Mouse (Mus musculus) central nervous system, embryonic 14 days (tissue): ENCODE data around the gene 4930415L06Rik. TPM values are rescaled to one million over a fixed set of nuclear protein-coding genes. Genes with fewer than 3 reads are reported as not detected.

Source experiments
- polyA plus RNA-seq: library from polyadenylated mRNA; depleted of rRNA; stranded (reverse); fragments of >200 nt; gene quantifications from 2 replicates; pipeline ENCODE4 v1.2.3, GENCODE M21; 2012; rRNA removed

Gene 4930415L06Rik
- polyA plus RNA-seq = not detected in 2 replicates

DNA sequence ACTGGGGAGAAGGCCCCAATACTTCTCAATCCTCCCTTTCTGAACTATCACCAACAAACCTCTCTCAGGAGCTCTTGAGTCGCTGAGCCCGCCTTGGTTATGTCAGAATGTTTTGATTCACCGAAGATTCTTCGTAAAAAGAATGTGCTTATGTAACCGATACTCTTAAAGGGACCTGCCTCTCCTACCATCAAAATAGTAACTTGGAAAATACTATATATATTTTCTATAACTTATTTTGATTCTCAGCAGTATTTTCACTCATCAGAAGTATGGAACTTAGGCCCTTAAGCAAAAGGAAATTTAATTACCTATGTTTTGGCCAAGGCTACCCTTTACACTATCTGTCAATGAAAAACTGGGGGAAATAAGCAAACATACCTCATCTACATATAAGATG lies at the start of gene 4930415L06Rik:
Gene 4930415L06Rik, minus strand, starts transcription at position 101 of the 400 bp plus-strand sequence.

Other genes with a start within 250 kb of the 4930415L06Rik start
- not detected in 2 replicates for gene 4932429P05Rik, start 180.6 kb downstream of the 4930415L06Rik start, polyA plus RNA-seq